Mouse (Mus musculus) stomach, embryonic 14.5 days (tissue): ENCODE measurements around the gene Il10rb. TPM values are rescaled to one million over a fixed set of nuclear protein-coding genes. Genes with fewer than 3 reads are reported as not detected.

ENCODE experiments used
- ATAC-seq: fragments of 200-750 bp; cut with Nextera tagmentation; 2 replicates; pipeline ENCODE4 v1.8.0; 2017; ENCODE audit warnings: low read depth, moderate TSS enrichment; ENCODE audit not compliant: insufficient number of reproducible peaks, insufficient read depth, low FRiP score
- H3K27ac ChIP-seq: fragments of 300-500 bp; sonication (generic); 2 replicates; pipeline ENCODE4 v1.5.1; 2014; ENCODE audit warnings: mild to moderate bottlenecking, low read length, moderate library complexity, mixed read lengths
- H3K27me3 ChIP-seq: fragments of 300-500 bp; sonication (generic); 2 replicates; pipeline ENCODE4 v1.6.1; 2014; ENCODE audit warnings: low read length, control low read depth, mixed read lengths; ENCODE audit not compliant: control insufficient read depth, insufficient read depth
- H3K36me3 ChIP-seq: fragments of 300-500 bp; sonication (generic); 2 replicates; pipeline ENCODE4 v1.6.1; 2014; ENCODE audit warnings: mild to moderate bottlenecking, control low read depth, low read length, moderate library complexity, mixed read lengths; ENCODE audit not compliant: control insufficient read depth, insufficient read depth
- H3K4me1 ChIP-seq: fragments of 300-500 bp; sonication (generic); 2 replicates; pipeline ENCODE4 v1.6.1; 2014; ENCODE audit warnings: low read length, control low read depth, mixed read lengths; ENCODE audit not compliant: control insufficient read depth, insufficient read depth
- H3K4me2 ChIP-seq: fragments of 300-500 bp; sonication (generic); replicated peaks from 2 replicates; pipeline ENCODE4 v1.6.1; 2014; ENCODE audit warnings: low read depth, low read length, control low read depth
- H3K4me3 ChIP-seq: fragments of 300-500 bp; sonication (generic); 2 replicates; pipeline ENCODE4 v1.5.1; 2014; ENCODE audit warnings: low read depth, low read length, control low read depth
- H3K9ac ChIP-seq: fragments of 300-500 bp; sonication (generic); replicated peaks from 2 replicates; pipeline ENCODE4 v1.6.1; 2014; ENCODE audit warnings: low read depth, mild to moderate bottlenecking, control low read depth, low read length, moderate library complexity, mixed read lengths
- H3K9me3 ChIP-seq: fragments of 300-500 bp; sonication (generic); 2 replicates; pipeline ENCODE4 v1.6.1; 2016; ENCODE audit warnings: low read depth, low read length, control low read depth; ENCODE audit not compliant: control insufficient read depth
- WGBS: fragments of 180-500 bp; shearing (Covaris S2); extraction: QIAGEN DNeasy Blood & Tissue Kit; methylation state at CpG from one replicate; pipeline ENCODE4 v1.1.7; 2014; 5-methylcytosine and 5-hydroxymethylcytosine counted together
- polyA plus RNA-seq: library from polyadenylated mRNA; unstranded; fragments of >200 nt; fragmentation: Nextera tagmentation; extraction: Ambion mirVana; gene quantifications from 2 replicates; pipeline ENCODE4 v1.2.1, GENCODE M21; 2014

Gene Il10rb
- polyA plus RNA-seq, 1 experiment from 2014 or later, result 34.1 TPM

GRCm38 (mm10) chr16:91401569-91402165 lies 4.3 kb upstream of the Il10rb start:
- no peak for ATAC-seq
- Histone ChIP-seq H3K27ac (no peak overlapping the region), H3K9ac (no peak overlapping the region), H3K36me3 (no peaks in the 10 kb centered on the region; the same call in 1 of the 2 replicates), H3K9me3 (no peaks in the 10 kb centered on the region), H3K27me3 (no peaks in the 10 kb centered on the region), H3K4me3 (no peak overlapping the region), H3K4me1 (0 out of 2 replicates have a peak, but pooled peaks cover 1% of the 10 kb centered on the region), H3K4me2 (no peak overlapping the region)
- WGBS, result 71% methylated on average over 6 of the region's 6 CpGs

DNA sequence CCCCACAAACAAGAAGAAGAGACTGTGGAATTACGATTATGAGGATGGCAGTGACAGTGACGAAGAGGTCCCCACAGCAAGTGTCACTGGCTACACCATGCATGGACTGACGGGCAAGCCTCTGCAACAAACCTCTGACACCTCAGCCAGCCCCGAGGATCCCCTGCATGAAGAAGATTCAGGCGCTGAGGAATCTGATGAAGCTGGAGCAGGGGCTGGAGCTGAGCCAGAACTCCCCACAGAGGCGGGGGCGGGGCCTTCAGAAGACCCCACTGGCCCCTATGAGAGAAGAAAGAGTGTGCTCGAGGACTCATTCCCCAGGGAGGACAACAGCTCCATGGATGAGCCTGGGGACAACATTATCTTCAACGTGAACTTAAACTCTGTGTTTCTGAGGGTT lies 2.2 kb upstream of the Il10rb start:
- Histone ChIP-seq H3K36me3 (no peaks in the 10 kb centered on the region; the same call in 1 of the 2 replicates), H3K4me2 (no peak overlapping the region), H3K9ac (no peak overlapping the region), H3K4me3 (no peak overlapping the region), H3K27me3 (no peaks in the 10 kb centered on the region), H3K4me1 (0 out of 2 replicates have a peak, but pooled peaks cover 5% of the 10 kb centered on the region), H3K9me3 (no peaks in the 10 kb centered on the region), H3K27ac (no peak overlapping the region)
- no peak for ATAC-seq
- WGBS, result 76% methylated on average over 9 of the region's 9 CpGs

- Histone ChIP-seq H3K9me3 (no peaks in the 10 kb centered on the region), H3K4me3 (no peak overlapping the region), H3K4me1 (0 out of 2 replicates have a peak, but pooled peaks cover 5% of the 10 kb centered on the region), H3K4me2 (no peak overlapping the region), H3K36me3 (no peaks in the 10 kb centered on the region; the same call in 1 of the 2 replicates), H3K27ac (no peak overlapping the region), H3K9ac (no peak overlapping the region), H3K27me3 (no peaks in the 10 kb centered on the region)
- 94% methylated on average over 8 of the region's 8 CpGs for WGBS
- ATAC-seq, result no peak
Measured at GRCm38 (mm10) chr16:91404187-91404586, 1.8 kb upstream of the Il10rb start.

DNA sequence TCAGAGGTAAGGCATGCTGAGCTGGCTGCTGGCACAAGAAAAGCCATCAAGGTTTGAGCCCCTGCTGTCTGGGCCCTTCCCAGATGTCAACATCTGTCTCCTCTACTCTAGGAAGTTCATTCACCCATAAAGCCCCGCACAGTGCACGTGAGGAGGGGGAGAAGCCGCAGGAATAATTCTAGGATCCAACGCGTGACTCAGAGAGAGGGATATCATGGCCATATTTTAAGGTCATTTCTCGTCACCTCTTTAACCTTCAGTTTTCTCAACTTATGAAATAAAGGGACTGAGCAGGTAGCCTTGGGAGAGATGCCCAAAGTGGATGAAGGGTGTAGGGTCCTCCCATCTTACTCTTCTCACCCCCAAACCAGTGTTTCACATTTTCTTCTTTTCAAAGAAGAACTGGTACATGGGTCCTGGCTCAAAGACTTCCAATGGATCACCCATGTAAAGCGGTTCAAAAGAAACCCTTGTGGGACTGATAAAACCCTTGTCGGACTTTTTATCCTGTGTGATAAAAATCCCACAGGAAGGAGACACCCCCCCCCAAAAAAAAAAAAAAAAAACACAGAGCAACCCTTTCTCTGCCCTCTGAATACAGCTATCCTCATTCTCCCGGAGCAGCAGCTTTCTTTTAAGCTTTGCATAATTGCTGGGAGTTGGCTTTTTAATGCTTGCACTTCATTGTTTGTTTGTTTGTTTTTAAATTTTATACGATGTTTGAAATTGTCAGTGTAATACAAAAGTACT lies 961 bp upstream of the Il10rb start:
- Histone ChIP-seq H3K4me2 (no peak overlapping the region), H3K9me3 (no peaks in the 10 kb centered on the region), H3K36me3 (no peaks in the 10 kb centered on the region; the same call in 1 of the 2 replicates), H3K27ac (no peak overlapping the region), H3K4me1 (0 out of 2 replicates have a peak, but pooled peaks cover 5% of the 10 kb centered on the region), H3K27me3 (no peaks in the 10 kb centered on the region), H3K9ac (no peak overlapping the region), H3K4me3 (no peak overlapping the region)
- no peak for ATAC-seq
- WGBS, result 82% methylated on average over 10 of the region's 10 CpGs

DNA sequence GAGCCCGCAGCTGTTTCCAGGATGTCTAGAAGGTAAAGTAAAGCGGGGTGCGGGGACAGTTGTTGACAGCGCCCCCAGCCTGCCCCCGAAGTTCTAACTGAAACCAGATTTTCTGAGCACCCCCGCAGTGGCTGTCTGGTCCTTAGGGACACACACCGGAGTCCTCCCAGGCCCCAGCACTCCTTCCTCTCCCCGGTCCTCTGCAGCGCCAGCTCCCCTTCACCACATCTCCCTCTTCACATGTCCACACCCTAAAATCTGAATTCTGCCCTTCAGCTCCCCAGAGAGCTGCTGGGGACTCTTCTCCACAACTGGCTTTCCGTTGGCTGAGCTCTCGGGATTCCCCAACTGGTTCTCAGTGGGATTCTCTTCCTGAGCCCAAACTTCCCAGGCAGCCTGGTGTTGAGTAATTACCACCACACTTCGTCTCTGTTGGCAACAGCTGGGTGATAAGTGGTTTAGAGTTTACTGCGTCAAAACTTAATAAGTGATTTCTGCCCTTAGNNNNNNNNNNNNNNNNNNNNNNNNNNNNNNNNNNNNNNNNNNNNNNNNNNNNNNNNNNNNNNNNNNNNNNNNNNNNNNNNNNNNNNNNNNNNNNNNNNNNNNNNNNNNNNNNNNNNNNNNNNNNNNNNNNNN lies 739 bp downstream of the Il10rb start:
- H3K9me3 ChIP-seq, result no peaks in the 10 kb centered on the region
- ATAC-seq, result peak; percentile 51; the same call in 1 of the 2 replicates
- H3K9ac ChIP-seq, result peak overlapping the region; percentile 73
- peak overlapping the region; percentile 81 for H3K4me3 ChIP-seq
- peak overlapping the region; percentile 80; the same call in 1 of the 2 replicates for H3K27ac ChIP-seq
- no peaks in the 10 kb centered on the region; the same call in 1 of the 2 replicates for H3K36me3 ChIP-seq
- under 1% methylated on average over 13 of the region's 13 CpGs for WGBS
- peak overlapping the region; percentile 89 for H3K4me2 ChIP-seq
- no peaks in the 10 kb centered on the region for H3K27me3 ChIP-seq
- 0 out of 2 replicates have a peak, but pooled peaks cover 5% of the 10 kb centered on the region for H3K4me1 ChIP-seq

DNA sequence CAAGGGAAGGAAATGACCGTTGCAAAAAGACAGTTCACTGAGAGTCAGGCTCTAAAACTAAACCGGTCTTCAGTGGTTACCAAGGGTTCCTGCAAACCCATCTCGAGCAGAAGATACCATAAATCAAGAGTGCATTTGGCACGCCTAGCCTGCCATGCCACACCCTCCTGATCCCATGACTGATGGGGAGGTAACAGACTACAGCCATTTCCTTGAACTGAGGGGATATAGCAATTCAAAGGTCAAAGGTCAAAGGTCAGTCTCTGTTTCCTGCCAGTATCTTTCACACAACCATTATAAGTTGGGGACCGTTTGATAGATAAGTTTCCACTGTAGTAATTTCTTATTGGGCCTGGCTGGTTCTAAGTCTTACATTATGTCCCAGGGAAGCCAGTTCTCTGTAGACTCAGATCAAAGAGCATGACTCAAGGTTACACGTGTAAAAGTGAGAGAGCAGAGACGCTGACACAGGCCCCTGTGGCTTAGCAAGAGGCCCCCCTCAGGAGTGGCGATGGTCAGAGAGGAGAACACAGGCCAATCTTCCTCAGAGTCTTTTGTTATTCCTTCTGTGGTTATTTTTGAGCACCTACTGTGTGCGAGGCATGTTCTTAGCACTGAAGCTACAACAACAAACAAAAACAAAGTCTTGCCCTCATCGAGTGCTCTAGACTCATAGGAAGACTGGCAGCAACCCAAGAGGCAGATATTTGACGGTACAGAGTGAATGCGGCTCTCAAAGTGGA lies 7.3 kb downstream of the Il10rb start:
- Histone ChIP-seq H3K9ac (no peak overlapping the region), H3K4me1 (no peaks in the 10 kb centered on the region), H3K9me3 (no peaks in the 10 kb centered on the region), H3K4me2 (no peak overlapping the region), H3K27ac (no peak overlapping the region), H3K4me3 (no peak overlapping the region), H3K36me3 (peaks cover 14% of the 10 kb centered on the region), H3K27me3 (no peaks in the 10 kb centered on the region)
- WGBS, result 48% methylated on average over 12 of the region's 12 CpGs
- ATAC-seq, result no peak

DNA sequence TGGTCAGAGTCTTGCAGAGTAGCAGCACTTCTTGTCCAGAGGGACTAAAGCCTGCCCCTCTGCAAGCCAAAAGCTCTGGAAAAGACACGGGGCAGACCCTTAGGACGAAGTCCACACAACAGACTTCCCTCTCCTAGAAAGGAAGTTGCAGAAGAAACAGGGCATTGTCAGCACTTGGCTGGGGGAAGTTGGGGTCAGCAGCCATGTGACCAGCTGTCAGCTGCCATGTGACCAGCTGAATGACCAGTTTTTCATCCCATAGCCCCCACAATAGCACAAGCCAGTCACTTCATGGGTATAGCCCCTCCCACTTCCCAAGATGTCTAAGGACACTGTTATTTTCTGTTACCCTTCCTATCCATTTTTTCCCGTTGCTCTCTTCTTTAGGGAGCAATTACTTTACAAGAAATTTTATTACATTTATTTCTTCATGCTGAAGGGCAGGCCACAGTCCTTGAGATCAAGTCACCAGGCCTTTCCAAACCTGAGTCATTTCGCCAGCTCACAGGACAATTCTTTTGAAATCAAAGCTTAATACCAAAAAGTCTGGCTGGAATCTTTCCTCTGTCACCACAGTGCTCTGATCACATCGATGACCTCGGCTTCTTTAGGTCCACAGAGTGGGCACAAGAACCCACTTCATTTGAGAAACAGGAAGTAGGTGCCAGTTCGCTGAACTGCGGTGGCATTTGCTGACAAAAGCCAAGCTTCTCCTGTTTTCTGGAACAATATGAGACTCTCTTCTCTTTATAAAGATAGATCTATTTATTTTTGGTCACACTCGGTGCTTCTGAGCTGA lies 9.6 kb downstream of the Il10rb start:
- Histone ChIP-seq H3K4me3 (no peak overlapping the region), H3K27me3 (no peaks in the 10 kb centered on the region), H3K27ac (no peak overlapping the region), H3K4me1 (no peaks in the 10 kb centered on the region), H3K4me2 (no peak overlapping the region), H3K36me3 (peaks cover 20% of the 10 kb centered on the region), H3K9ac (no peak overlapping the region), H3K9me3 (no peaks in the 10 kb centered on the region)
- no peak for ATAC-seq
- 86% methylated on average over 9 of the region's 9 CpGs for WGBS
